Mouse (Mus musculus) retina, postnatal 7 days (tissue): Measurements from ENCODE around the gene Hmgcl.
A peak's percentile ranks its signal among the peaks of the same experiment; 100 is the strongest.
"Not testable (repeated sequence)": the region's sequence is repeated elsewhere in the genome, so short reads cannot be mapped to it uniquely, and the experiment has no call there.

Experiments used
- DNase-seq: peaks from one replicate; pipeline ENCODE4 v3.0.0-alpha.2; 2012; ENCODE audit warnings: low read depth, low spot score

Hmgcl gene

DNA sequence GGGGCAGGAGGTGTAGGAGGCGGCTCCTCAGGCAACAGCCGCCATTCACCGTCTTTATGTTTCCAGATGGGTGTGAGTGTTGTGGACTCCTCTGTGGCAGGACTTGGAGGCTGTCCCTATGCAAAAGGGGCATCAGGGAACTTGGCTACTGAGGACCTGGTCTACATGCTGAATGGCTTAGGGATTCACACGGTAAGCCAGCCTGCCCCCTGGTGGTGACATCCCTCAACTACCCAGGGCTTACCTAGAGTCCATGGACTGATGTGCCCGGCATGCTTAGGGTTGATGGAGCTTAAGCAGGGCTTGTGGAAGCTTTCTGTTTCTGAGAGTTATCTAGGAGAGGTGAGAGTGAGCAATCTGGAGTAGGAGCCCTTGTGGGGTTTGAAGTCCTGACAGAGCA is 14.5 kb downstream of the Hmgcl start:
- DNase-seq: peak; percentile 82

DNA sequence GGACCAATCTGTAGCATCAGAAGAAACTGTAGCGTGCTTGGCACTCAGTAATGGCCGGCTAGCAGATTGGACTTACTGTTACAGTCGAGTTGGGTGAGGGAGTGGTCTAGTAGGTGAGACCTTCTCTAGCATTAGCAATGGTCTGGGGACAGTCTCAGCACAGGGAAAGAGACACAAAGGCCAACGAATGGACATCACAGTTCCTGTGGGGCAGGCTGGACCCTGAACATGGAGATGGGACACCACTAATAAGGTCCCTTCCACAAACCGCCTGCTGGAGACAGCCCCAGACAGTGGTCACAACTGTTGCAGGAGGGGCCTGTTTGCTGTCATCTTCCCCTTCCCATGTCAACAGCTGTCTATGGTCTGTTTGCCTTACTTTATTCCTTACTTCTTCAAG is 15.5 kb downstream of the Hmgcl start:
- DNase-seq: no peak

DNA sequence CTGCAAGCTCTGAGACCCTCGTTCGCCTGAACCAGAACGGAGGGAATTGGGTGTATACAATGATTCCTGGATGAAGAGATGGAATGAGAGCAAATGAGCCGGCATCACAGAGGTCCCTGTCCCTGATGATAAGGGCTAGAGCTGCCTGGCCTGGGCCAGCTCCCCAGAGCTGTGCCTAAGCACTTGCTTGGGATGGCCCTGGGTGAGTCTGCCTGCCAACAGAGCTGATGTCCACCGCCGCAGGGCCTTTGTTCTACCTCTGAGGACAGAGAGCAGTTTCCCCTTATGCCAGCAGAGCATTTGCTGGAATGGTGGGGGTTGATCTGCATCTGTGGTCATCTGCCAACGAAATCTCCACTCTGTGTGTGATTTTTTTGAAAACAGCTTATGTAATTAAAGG is 15.9 kb downstream of the Hmgcl start:
- DNase-seq: no peak

DNA sequence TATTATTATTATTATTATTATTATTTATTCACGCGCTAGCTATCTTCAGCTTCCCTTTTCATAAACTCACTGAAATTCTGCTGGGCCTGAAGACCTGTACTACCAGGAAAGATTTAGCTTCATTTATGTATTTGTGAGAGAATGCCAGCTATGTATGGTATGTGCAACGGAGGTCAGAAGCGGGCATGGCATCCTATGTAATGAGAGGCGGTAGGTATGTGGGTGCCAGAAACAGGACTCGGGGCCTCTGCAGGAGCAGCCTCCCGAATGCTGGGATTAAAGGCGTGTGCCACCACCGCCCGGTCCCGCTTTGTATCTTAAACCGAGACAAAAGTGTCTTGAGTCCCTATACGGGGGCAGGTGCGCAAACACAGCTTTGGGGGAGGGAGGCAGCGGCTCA is 16.7 kb downstream of the Hmgcl start:
- DNase-seq: no peak

DNA sequence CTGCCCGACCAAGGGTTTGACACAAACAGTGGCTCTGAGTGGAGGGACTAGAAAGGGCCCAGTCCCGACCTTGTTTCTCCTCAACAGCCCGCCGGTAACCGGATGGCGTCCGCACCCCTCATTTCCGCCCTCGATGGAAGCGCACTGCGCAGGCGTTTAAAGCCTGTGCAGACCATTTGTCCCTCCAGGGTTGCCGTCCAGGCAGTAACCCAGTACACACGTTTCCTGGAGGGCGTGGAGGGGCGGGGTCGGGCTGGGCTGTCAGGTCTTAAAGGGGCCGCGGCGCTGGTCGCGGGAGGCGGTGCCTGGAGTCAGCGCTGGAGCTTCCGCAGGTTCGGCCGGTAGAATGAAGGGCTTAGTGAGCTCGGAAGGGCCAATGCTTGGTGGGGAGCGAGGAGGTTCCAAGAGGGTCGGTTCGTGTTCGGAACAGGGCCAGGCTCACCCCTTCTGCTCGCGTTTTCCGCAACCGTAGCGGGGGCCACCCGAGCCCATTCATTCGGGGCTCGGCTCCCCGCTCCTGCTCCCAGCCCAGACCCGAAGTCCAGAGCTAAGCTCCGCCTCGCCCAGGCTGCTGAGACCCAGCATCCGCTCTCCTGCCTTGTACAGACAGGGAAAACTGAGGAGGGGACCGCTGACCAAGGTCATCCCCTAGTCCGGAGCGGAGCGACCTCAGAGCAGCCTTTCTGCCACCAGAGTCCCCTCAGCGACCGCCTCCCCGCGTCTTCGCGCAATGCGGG is 17.4 kb downstream of the Hmgcl start, which contains the start of gene Gale:
Gale (plus strand) TSS at position 271 of the 737 bp plus-strand sequence.
- DNase-seq: peak; percentile 93

DNA sequence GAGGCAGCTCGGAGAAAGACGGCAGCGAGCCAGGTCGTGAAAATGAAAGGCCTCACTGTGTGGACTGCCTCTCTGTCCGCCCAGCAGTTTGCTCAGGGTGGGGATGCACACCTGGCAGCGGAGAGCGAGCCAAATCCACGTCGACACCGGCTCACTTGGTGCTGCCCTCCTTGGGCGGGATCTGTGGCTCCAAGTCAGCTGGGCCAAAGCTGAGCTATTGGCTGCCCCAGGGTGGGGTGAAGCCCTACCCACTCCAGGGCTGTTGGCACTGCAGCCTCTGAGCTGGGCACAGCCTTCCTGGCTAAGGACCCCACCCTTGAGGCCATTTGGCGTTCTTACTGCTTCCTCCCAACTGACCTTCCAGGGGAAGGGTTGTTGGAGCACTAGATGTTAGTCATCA is 18.2 kb downstream of the Hmgcl start:
- DNase-seq: no peak

DNA sequence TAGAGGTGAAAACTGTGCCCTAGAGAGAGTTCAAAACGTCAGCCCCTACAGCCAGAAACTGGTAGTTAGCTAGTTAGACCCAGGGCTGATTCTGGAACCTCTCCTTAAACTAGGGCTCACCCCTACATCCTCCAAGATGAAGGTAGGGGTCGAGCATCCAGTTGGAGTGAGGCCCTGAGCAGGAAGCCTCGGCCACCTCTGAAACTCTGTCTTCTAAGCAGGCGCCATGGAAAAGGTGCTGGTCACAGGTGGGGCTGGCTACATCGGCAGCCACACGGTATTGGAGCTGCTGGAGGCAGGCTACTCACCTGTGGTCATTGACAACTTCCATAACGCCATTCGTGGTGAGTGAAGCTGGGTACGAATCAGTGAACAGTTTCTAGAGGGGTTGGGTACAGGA is 18.9 kb downstream of the Hmgcl start:
- DNase-seq: no peak

DNA sequence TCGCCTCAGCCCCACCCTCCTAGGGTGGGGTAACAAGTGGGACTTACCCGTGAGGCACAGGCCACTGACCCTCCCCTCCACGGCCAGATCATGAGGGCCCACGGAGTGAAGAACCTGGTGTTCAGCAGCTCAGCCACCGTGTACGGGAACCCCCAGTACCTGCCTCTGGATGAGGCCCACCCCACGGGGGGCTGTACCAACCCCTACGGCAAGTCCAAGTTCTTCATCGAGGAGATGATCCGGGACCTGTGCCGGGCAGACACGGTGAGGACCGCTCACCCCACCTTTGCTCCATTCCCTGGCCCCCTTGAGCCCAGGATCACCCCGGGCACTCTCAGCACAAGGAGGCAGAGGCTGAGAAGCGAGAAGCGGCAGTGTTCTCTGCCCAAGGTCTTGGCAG is 20.0 kb downstream of the Hmgcl start:
- DNase-seq: no peak

DNA sequence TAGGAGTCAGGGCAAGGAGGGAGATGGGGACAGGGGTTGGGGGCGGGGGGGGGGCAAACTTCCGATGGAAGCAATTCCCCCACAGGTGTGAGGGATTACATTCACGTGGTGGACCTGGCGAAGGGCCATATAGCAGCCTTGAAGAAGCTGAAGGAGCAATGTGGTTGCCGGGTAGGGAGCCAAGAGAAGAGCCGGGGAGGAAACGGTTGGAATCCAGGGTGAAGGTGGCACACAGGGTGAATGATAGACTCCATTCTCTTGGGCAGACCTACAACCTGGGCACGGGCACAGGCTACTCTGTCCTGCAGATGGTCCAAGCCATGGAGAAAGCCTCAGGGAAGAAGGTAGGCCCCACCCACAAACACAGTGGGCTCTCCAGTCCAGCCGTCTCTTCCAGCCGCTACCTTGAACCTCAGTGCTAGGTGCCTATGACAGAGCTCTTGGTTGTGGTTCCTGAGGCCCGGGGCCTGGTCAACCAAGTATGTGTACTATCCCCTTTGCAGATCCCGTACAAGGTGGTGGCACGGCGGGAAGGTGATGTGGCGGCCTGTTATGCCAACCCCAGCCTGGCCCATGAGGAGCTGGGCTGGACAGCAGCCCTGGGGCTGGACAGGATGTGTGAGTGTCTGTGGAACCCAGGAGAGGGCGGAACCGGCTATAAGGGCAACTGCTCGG is 21.0 kb downstream of the Hmgcl start:
- no peak for DNase-seq

DNA sequence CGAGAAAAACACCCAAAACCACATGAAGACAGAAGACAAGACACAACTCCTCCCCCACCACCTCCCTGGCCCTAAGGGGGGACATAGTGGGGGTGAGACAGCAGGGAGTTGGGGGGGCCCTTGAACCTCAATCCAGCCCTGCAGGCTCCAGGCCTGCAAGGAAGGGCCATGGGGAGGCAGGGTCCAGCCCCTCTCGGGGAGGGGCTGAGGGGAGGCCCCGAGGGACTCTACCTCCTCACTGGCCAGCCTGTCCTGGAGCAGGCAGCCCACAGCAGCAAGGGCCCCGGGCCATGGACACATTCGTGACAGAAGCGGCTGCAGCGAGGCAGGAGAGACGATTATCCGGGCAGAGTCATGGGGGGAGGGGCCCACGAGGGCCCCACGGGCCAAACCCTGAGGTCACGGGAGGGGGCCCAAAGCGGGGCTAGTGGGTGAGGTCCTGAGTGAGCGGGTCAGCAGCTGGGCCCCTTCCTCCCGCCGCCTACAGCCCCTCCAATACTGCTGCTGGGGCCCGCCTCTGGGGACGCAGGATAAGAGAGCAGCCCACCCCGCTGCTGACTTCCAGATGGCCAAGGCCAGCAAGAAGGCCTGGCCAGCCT is 22.1 kb downstream of the Hmgcl start:
- DNase-seq: no peak

DNA sequence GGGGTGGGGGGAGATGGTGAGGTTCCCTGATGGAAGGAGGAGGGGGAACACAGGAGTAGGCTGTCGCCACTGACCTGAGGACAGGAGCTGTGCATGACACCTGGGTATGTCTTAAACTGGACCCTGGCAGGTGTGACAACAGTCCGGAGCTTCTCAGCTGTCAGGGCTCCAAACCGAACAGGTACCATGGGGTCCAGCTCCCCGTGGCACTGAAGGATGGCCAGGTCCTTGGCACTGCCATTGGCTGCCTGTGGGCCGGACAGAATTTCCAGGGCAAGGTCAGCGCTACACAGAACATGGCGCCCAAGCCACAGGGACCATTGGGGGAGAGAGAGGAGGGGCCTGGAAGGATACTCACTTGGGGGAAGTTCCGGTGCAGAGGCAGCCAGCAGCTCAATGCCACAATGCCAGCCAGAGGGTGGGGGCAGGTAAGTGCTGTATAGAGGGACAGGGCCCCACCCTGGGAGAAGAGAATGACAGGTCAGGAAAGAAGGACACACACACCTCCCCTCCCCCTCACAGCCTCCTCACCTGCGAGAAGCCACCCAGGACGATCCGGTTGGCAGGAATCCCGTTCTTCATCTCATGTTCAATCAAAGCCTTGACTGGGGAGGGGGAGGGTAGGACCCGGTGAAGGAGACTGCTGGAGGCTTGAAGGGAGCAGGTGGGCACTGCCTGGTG is 23.0 kb downstream of the Hmgcl start:
- DNase-seq: no peak

DNA sequence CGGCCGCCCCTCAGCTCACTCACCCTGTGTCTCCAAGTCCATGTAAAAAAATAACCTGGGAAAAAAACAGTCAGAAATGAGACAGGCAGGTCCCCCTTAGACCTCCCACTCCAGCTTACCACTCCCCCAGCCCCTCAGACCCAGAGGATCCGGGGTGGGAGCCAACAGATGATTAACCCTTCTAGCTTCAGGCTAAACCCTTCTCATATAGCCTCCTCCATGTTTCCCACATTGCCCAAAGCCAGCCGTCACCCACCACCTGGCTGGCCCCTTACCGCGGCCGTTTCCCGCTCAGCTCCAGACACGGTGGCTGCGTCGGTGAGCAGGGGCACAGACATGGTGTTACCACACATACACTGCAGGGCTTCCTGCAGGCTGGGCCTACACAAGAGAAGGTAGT is 24.3 kb downstream of the Hmgcl start:
- DNase-seq: no peak

DNA sequence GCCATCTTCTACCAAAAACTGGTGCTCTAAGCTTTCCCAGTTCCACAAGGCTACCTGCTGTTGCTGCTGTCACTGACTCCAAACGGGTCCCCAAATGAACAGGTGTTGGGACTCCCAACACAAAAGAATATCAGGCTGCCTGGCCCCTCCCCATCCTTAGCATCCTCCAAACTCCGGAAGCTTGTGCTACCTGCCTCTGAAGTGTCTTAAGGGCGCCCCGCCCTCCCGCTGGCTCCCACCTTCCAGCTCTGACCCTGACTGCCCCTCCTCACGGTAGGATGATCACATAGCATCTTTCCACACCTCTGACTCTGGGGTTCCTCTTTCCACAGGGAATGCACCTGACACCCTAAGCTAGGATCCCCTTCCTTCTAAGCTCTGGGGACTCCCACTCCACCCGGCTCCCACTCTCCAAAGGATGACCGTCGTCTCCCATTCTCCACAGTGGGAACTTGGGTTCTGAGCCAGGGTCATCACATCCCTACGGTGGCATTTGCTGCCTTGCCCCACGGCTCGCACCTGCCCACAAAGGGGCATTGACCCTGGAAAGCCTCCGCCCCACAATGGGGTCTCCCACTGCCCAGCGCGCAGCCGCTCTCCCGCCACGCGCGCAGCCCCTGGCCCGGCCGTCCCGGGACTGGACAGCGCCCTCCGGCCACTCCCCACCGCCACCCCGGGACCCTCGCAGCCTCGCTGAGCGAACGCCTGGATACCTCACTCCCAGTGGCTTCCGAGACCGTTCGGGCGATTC is 25.7 kb downstream of the Hmgcl start:
- no peak for DNase-seq

DNA sequence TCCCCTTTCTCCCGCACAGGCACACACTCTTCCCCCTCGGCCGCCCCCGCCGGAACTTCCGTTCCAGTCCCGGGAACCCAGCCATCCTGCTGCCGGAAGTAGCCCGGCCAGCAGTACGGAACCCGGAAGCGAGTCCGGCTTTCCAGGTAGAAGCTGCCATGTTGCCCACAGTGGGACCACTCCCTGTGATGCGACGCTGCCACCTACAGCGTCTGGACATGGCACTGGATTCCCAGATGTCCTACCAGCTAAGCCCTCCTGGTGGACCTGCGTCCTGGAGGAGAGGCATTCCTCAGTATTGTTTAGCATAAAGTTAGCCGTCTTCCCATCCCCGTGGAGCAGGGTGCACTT is 26.3 kb downstream of the Hmgcl start, which contains the start of gene Lypla2:
Lypla2 (minus strand) TSS at position 71 of the 351 bp plus-strand sequence.
- DNase-seq: peak; percentile 64

DNA sequence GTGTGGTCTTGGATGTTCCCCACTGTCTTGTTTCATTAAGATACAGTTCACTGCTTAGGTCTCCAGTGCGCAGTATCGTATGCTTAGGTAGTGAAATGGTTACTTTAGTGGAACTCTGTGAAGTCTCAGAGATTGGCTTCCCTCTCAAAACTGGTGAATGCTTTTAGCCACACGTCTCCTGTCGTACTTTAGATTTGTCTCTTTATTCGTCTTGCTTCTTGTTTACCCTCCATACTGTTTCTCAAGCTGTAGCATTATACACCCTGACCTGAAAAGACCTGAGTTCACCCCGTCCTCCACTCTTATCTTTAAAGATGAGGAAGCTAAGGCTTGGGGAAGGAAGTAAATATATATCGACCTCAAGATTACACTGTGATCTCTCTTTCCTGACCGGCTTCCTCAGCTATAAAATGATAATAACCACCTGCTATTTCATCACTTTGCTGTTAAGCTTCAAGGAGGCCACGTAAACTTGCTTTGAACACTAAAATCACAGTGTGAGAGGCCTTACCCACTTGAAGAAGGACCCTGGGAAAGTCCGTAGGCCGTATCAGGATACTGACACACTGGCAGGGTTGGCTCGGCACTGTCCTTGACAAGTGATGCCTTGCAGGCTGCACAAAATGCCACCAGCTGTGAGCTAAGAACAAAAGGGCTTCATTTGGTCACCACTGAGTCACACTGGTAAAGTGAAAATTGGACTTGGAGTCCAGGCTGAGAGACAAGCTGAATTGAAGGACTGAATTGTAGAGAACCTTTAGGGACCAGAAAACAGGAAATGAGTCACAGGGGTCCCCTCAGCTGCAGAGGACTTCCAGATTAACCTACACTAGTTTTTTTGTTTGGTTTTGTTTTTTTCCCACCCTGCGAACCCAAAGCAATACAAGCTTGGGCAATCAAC is 26.9 kb downstream of the Hmgcl start:
- DNase-seq: no peak

DNA sequence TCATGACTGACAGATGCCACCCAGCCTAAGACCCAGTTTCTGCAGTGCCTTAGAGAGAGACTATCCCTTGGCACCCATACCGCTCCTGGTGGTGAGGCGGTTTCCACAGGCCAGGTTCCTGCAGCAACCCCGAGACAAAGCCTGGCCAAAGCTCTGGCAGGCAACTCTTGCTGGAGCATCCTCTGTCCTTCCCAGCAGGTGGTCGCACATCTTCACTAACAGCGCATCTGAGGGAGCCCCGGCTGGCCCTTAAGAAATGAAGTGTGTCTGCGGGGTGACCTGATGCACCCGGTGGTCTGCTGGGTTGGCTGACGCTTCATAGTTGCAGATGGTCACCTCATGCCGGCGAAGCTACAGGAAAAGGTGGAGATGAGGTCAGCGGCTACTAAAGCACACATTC is 29.9 kb downstream of the Hmgcl start:
- no peak for DNase-seq

DNA sequence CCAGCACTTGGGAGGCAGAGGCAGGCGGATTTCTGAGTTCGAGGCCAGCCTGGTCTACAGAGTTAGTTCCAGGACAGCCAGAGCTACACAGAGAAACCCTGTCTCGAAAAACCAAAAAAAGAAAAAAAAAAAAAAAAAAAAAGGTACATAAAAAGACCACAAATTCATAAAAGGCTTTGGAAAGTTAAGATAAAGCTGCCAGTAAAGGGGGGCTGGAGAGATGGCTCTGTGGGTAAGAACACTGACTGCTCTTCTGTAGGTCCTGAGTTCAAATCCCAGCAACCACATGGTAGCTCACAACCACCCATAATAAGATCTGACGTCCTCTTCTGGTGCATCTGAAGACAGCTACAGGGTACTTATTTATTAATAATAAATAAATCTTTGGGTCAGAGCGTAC is 34.0 kb downstream of the Hmgcl start:
- DNase-seq: not testable (repeated sequence)

DNA sequence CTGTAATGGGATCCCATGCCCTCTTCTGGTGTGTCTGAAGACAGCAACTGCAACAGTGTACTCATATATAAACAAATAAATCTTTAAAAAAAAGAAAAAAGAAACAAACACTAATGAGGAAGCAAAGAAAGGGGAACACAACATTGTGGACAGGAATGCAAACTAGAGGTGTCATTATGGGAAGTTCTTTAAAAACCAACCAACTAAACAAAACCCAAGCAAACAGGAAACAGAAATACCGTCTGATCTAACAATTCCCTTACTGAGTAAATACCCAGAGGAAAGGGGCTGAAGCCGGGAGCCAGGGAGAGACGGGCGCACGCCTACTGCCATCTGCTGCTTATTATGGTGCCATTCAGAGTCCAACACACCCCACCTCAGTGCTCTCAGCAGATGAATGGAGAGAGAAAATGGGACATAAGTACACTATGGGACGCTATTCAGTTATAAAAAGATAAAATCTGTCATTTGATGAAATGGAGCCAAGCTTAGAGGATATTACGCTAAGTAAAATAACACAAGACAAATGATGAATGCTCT is 35.3 kb downstream of the Hmgcl start:
- DNase-seq: no peak

DNA sequence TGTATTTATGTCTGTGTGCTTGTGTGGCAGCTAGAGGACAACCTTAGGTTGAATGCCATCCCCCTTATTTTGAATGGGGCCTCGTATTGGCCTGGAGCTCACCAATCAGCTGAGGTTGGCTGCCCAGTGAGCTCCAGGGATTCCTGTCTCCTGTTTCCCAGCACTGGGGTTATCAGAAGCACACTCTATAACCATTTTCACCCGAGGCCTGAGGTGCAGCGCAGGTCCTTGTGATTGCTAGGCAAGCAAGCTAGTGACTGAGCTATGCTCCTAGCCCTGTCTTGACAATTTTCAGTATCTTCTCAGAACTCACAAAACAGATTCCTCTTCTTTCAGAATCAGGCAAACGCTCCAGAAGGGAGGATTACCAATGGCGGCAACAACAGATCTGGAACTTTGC is 38.3 kb downstream of the Hmgcl start:
- no peak for DNase-seq

DNA sequence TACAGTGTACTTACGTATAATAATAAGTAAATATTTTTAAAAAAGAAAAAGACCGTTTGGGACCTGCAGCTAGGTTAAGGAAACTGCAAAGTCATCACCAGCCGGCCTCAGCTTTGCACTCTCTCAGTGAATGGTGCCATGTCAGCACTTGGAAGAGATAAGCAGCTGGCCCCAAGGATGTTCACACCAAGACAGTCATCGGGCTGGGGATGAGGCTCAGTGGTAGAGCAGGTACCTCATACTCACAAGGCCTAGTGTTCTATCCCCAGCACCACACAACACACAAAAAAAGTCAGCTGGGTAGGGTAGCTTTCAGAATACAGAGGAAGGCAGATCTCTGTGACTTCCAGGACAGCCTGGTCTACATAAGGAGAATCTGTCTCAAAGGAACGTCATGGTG is 38.9 kb downstream of the Hmgcl start:
- DNase-seq: no peak
